In the genomic region with DNA sequence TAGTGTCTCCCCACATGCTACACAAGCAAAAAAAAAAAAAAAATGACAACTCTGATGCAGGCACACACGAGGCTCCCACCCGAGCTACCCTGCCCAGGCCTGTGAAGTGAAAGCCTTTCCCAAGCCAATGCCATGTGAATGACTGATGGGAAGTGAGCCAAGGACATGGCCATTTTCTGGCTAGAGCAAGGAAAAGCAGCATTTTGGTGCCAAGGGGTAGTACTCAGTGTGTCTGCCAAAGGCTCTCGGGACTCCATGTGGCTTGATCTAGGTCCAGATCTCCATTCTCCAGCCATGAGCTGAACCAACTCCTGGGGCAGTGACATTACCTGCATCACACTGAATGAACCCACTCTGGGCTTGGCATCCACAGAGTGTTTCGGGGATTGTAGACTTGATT, we compare ENCODE assay signal across 17 mouse cellular contexts. TPM values are rescaled to one million over a fixed set of nuclear protein-coding genes. Genes with fewer than 3 reads are reported as not detected.
DNase-seq lines count a peak whose midpoint lies in the region; ATAC-seq lines count a peak whose summit lies in the region.
"Had no signal": no experiment of that assay in that cellular context is flagged by ENCODE, and none has a peak within 500 bp of the region (broad histone marks: within the 10 kb centered on the region; RNA-seq: fewer than 3 reads in every experiment).

No protein-coding gene starts in this region.

- H3K4me1 ChIP-seq in hindbrain, embryonic 15.5 days (replicated peaks), result peaks cover 29% of the 10 kb centered on the region
- H3K4me1 ChIP-seq in hindbrain, embryonic 12.5 days, result peaks cover 34% of the 10 kb centered on the region

- H3K4me2 ChIP-seq in hindbrain, embryonic 15.5 days, result no peak overlapping the region
- H3K4me2 ChIP-seq in hindbrain, embryonic 12.5 days (replicated peaks), result no peak overlapping the region
- H3K4me2 ChIP-seq: hindbrain, embryonic 14.5 days; stomach, embryonic 15.5 days had no signal

- no peak overlapping the region for H3K9ac ChIP-seq in hindbrain, embryonic 15.5 days
- no peak overlapping the region for H3K9ac ChIP-seq in hindbrain, embryonic 12.5 days
- H3K9ac ChIP-seq: hindbrain, embryonic 14.5 days; stomach, embryonic 15.5 days had no signal

- WGBS in hindbrain, embryonic 15.5 days, result 66% methylated on average over 4 of the region's 4 CpGs
- WGBS in hindbrain, embryonic 12.5 days, result 89% methylated on average over 4 of the region's 4 CpGs

- H3K4me3 ChIP-seq in hindbrain, embryonic 15.5 days, result no peak overlapping the region
- no peak overlapping the region for H3K4me3 ChIP-seq in hindbrain, embryonic 12.5 days
- H3K4me3 ChIP-seq: limb, embryonic 10.5 days; myocyte; stomach, embryonic 15.5 days had no signal

- 0 out of 2 replicates have a peak, but pooled peaks have one; percentile 39 for ATAC-seq in hindbrain, embryonic 15.5 days (ENCODE audit: low FRiP score, low read depth)
- ATAC-seq in hindbrain, embryonic 12.5 days (ENCODE audit: low FRiP score), result no peak
- ATAC-seq in megakaryocyte progenitor cell, adult 5-6 weeks (replicated peaks; ENCODE audit: poor library complexity), result no peak
- ATAC-seq: Patski had no signal

- no peaks in the 10 kb centered on the region for H3K36me3 ChIP-seq in hindbrain, embryonic 15.5 days
- H3K36me3 ChIP-seq in hindbrain, embryonic 12.5 days, result no peaks in the 10 kb centered on the region
- H3K36me3 ChIP-seq: limb, embryonic 10.5 days; stomach, embryonic 15.5 days had no signal

- H3K27ac ChIP-seq in hindbrain, embryonic 15.5 days (replicated peaks), result no peak overlapping the region
- no peak overlapping the region for H3K27ac ChIP-seq in hindbrain, embryonic 12.5 days
- H3K27ac ChIP-seq: hindbrain, embryonic 14.5 days; kidney, postnatal 0 days; limb, embryonic 10.5 days; macrophage; stomach, embryonic 15.5 days had no signal

- 0 out of 2 replicates have a peak, but pooled peaks cover 5% of the 10 kb centered on the region for H3K27me3 ChIP-seq in hindbrain, embryonic 15.5 days
- no peaks in the 10 kb centered on the region for H3K27me3 ChIP-seq in hindbrain, embryonic 12.5 days
- H3K27me3 ChIP-seq: stomach, embryonic 15.5 days had no signal

- H3K9me3 ChIP-seq in hindbrain, embryonic 15.5 days, result no peaks in the 10 kb centered on the region
- no peaks in the 10 kb centered on the region for H3K9me3 ChIP-seq in hindbrain, embryonic 12.5 days (replicated peaks)
- H3K9me3 ChIP-seq: limb, embryonic 10.5 days; stomach, embryonic 15.5 days had no signal

- peak; percentile 21 for DNase-seq in NIH3T3 (ENCODE audit: low read depth)
- DNase-seq in adrenal gland, postnatal 14 days, result peak; percentile 60
- peak; percentile 73 for DNase-seq in cerebellum, adult 9-11 months
- DNase-seq in ovary, postnatal 36 days (ENCODE audit: low spot score), result no peak
- DNase-seq: gastrocnemius, postnatal 36 days; right cerebral cortex, postnatal 4 days had no signal

RNA-seq across cellular contexts. Expression of gene Opalin, which starts 40.4 kb away (rescaled TPM):
- polyA plus RNA-seq in hindbrain, embryonic 15.5 days (2015; fragmentation: Nextera tagmentation; extraction: Ambion mirVana), result not detected in 2 replicates
- polyA plus RNA-seq in hindbrain, embryonic 12.5 days (2016; fragmentation: Nextera tagmentation; extraction: Ambion mirVana), result not detected in 2 replicates
- not detected in 2 replicates for total RNA-seq in adrenal gland, postnatal 14 days (2021)
- not detected in 2 replicates for total RNA-seq in megakaryocyte progenitor cell, adult 5-6 weeks (2015)
- total RNA-seq in megakaryocyte progenitor cell, adult 5-6 weeks (2017), result not detected in 2 replicates
- total RNA-seq: gastrocnemius, postnatal 36 days had no signal
- polyA plus RNA-seq: hindbrain, embryonic 14.5 days; kidney, postnatal 0 days; limb, embryonic 10.5 days; liver, embryonic 16.5 days; macrophage; myocyte; Patski; stomach, embryonic 15.5 days had no signal
